Mouse (Mus musculus) small intestine, adult 2 months (tissue): ENCODE measurements around the gene Akap2. TPM values are rescaled to one million over a fixed set of nuclear protein-coding genes. Genes with fewer than 3 reads are reported as not detected.

ENCODE experiments used
- H3K27ac ChIP-seq: fragments of 200-500 bp; 2 replicates; pipeline ENCODE4 v1.5.1; 2012; ENCODE audit warnings: low read depth, low read length, control low read depth, inconsistent platforms; ENCODE audit not compliant: insufficient read depth
- H3K27me3 ChIP-seq: fragments of 200-500 bp; 2 replicates; pipeline ENCODE4 v1.6.1; 2012; ENCODE audit warnings: mild to moderate bottlenecking, moderate library complexity, low read length, inconsistent platforms; ENCODE audit not compliant: control insufficient read depth, insufficient read depth
- H3K36me3 ChIP-seq: fragments of 200-500 bp; 2 replicates; pipeline ENCODE4 v1.6.1; 2012; ENCODE audit warnings: mild to moderate bottlenecking, low read length, control low read depth, inconsistent platforms; ENCODE audit not compliant: control insufficient read depth, insufficient read depth
- H3K4me1 ChIP-seq: fragments of 200-500 bp; 2 replicates; pipeline ENCODE4 v1.6.1; 2012; ENCODE audit warnings: low read length, inconsistent platforms, mixed read lengths; ENCODE audit not compliant: control insufficient read depth, insufficient read depth, insufficient read length
- H3K4me3 ChIP-seq: fragments of 200-500 bp; 2 replicates; pipeline ENCODE4 v1.5.1; 2012; ENCODE audit warnings: low read depth, mild to moderate bottlenecking, control low read depth, inconsistent platforms, low read length, moderate library complexity
- CTCF ChIP-seq: fragments of 200-500 bp; IDR thresholded peaks from 2 replicates; pipeline ENCODE4 v1.5.1; 2012; ENCODE audit warnings: low read depth, mild to moderate bottlenecking, control low read depth, inconsistent platforms, low read length, moderate library complexity, mixed read lengths; ENCODE audit not compliant: insufficient replicate concordance, insufficient read length; ENCODE audit errors: extremely low read depth
- POLR2A ChIP-seq: fragments of 200-500 bp; IDR thresholded peaks from 2 replicates; pipeline ENCODE4 v1.6.1; 2012; ENCODE audit warnings: low read depth, mild to moderate bottlenecking, control low read depth, inconsistent platforms, low read length, moderate library complexity
- WGBS: fragments of 180-500 bp; shearing (Covaris S2); methylation state at CpG from one replicate; pipeline ENCODE4 v1.1.7; 2018; 5-methylcytosine and 5-hydroxymethylcytosine counted together
- polyA plus RNA-seq: library from polyadenylated mRNA; depleted of rRNA; stranded (reverse); fragments of >200 nt; gene quantifications from 2 replicates; pipeline ENCODE4 v1.2.3, GENCODE M21; 2012

The Akap2 gene
- polyA plus RNA-seq, 1 experiment: 7.6 TPM

- peaks cover 3% of the 10 kb centered on the region for H3K4me1 ChIP-seq
- no peak overlapping the region for H3K4me3 ChIP-seq
- H3K27ac ChIP-seq: no peak overlapping the region
- WGBS: 87% methylated on average over 6 of the region's 6 CpGs
- no peaks in the 10 kb centered on the region for H3K27me3 ChIP-seq
- no peak for TF ChIP-seq CTCF
- no peak for TF ChIP-seq POLR2A
- no peaks in the 10 kb centered on the region for H3K36me3 ChIP-seq
These were observed 136.7 kb downstream of the Akap2 start for GRCm38 (mm10) chr4:57854181-57854580.

- TF ChIP-seq POLR2A: no peak
- no peak for TF ChIP-seq CTCF
- no peak overlapping the region for H3K27ac ChIP-seq
- no peaks in the 10 kb centered on the region for H3K36me3 ChIP-seq
- no peaks in the 10 kb centered on the region for H3K27me3 ChIP-seq
- H3K4me3 ChIP-seq: no peak overlapping the region
- WGBS: 82% methylated on average over 18 of the region's 18 CpGs
- H3K4me1 ChIP-seq: peaks cover 3% of the 10 kb centered on the region
These were observed 138.0 kb downstream of the Akap2 start for GRCm38 (mm10) chr4:57855281-57855941.

- 85% methylated on average over 10 of the region's 10 CpGs for WGBS
- H3K4me1 ChIP-seq: peaks cover 2% of the 10 kb centered on the region; the same call in 1 of the 2 replicates
- no peak overlapping the region for H3K27ac ChIP-seq
- H3K4me3 ChIP-seq: no peak overlapping the region
- H3K36me3 ChIP-seq: no peaks in the 10 kb centered on the region
- TF ChIP-seq POLR2A: no peak
- no peak for TF ChIP-seq CTCF
- H3K27me3 ChIP-seq: no peaks in the 10 kb centered on the region
These were observed 139.2 kb downstream of the Akap2 start for GRCm38 (mm10) chr4:57856673-57857072.

GRCm38 (mm10) chr4:57860204-57860611, 142.8 kb downstream of the Akap2 start:
- TF ChIP-seq CTCF: no peak
- TF ChIP-seq POLR2A: no peak
- WGBS: 62% methylated on average over 6 of the region's 6 CpGs
- H3K27me3 ChIP-seq: no peaks in the 10 kb centered on the region
- H3K4me3 ChIP-seq: no peak overlapping the region
- H3K27ac ChIP-seq: no peak overlapping the region
- no peaks in the 10 kb centered on the region for H3K36me3 ChIP-seq
- peaks cover 2% of the 10 kb centered on the region; the same call in 1 of the 2 replicates for H3K4me1 ChIP-seq

GRCm38 (mm10) chr4:57861166-57861565, 143.7 kb downstream of the Akap2 start:
- no peak overlapping the region for H3K27ac ChIP-seq

GRCm38 (mm10) chr4:57861856-57862255, 144.4 kb downstream of the Akap2 start:
- TF ChIP-seq POLR2A (no peak), CTCF (no peak)
- Histone ChIP-seq H3K27ac (no peak overlapping the region), H3K4me1 (peaks cover 2% of the 10 kb centered on the region; the same call in 1 of the 2 replicates), H3K4me3 (no peak overlapping the region), H3K36me3 (no peaks in the 10 kb centered on the region), H3K27me3 (no peaks in the 10 kb centered on the region)
- WGBS: 71% methylated on average over 8 of the region's 8 CpGs

More at GRCm38 (mm10) chr4:57861166-57861565, 143.7 kb downstream of the Akap2 start:
- TF ChIP-seq CTCF (no peak), POLR2A (no peak)
- H3K4me3 ChIP-seq: no peak overlapping the region
- H3K4me1 ChIP-seq: peaks cover 2% of the 10 kb centered on the region; the same call in 1 of the 2 replicates
- 65% methylated on average over 6 of the region's 6 CpGs for WGBS
- H3K27me3 ChIP-seq: no peaks in the 10 kb centered on the region
- H3K36me3 ChIP-seq: no peaks in the 10 kb centered on the region

GRCm38 (mm10) chr4:57862269-57862986, 145.0 kb downstream of the Akap2 start:
- Histone ChIP-seq H3K27me3 (no peaks in the 10 kb centered on the region), H3K36me3 (no peaks in the 10 kb centered on the region), H3K4me3 (no peak overlapping the region), H3K4me1 (peaks cover 2% of the 10 kb centered on the region; the same call in 1 of the 2 replicates), H3K27ac (no peak overlapping the region)
- WGBS: 73% methylated on average over 9 of the region's 9 CpGs
- TF ChIP-seq CTCF (no peak), POLR2A (no peak)
